Mouse (Mus musculus) urinary bladder, postnatal 4 days (tissue): ENCODE results near the gene Id3.

Experiments used
- DNase-seq, 2 experiments: peaks; one replicate each; pipeline ENCODE4 v3.0.0; 2021 to 2022; ENCODE audit warnings: low spot score in 2 of 2

Id3 gene

GRCm38 (mm10) chr4:136177612-136178474 is 34.5 kb downstream of the Id3 start:
- no peak for DNase-seq

DNA sequence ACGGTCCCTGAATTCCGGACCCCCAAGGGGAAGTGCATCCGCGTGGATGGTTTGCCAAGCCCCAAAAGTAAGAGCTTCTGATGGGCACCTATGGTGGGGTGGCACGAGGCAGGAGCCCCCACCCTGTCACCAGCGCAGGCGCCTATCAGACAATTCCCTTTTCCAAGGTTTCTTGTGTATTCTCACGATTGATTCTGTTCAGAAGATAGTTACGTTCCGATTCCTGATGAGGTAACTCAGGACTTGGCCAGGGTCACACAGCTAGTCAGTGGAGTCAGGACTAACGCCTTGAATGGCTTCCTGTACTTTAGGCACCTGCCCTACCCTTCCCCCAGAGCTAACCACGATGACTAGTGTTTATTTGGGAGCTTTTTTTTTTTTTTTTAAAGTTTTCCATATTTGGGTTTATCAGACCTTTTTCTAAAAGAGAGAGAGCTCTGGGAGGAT is 35.2 kb downstream of the Id3 start:
- no peak for DNase-seq

DNA sequence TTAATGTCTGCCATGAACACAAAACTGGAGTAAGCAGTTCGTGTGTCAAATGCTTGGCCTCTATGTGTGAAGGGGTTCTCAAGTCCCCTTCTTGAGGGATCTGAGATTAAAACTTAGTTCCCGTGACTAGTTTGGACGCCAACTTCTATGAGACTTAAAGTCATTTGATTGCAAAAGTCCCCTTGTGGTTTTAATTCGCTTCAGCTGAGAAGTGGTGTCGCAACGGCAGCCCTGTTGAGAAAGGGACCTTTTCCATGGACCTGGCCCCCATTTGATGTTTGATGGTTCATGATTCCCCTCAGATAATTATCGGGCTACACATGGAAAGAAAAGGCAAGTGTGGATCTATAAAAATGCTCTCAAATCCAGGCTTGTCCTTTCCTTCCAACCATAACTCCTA is 36.2 kb downstream of the Id3 start:
- no peak for DNase-seq

- DNase-seq: peak; percentile 75 to 90
Measured at GRCm38 (mm10) chr4:136179998-136180397, 36.7 kb downstream of the Id3 start.

DNA sequence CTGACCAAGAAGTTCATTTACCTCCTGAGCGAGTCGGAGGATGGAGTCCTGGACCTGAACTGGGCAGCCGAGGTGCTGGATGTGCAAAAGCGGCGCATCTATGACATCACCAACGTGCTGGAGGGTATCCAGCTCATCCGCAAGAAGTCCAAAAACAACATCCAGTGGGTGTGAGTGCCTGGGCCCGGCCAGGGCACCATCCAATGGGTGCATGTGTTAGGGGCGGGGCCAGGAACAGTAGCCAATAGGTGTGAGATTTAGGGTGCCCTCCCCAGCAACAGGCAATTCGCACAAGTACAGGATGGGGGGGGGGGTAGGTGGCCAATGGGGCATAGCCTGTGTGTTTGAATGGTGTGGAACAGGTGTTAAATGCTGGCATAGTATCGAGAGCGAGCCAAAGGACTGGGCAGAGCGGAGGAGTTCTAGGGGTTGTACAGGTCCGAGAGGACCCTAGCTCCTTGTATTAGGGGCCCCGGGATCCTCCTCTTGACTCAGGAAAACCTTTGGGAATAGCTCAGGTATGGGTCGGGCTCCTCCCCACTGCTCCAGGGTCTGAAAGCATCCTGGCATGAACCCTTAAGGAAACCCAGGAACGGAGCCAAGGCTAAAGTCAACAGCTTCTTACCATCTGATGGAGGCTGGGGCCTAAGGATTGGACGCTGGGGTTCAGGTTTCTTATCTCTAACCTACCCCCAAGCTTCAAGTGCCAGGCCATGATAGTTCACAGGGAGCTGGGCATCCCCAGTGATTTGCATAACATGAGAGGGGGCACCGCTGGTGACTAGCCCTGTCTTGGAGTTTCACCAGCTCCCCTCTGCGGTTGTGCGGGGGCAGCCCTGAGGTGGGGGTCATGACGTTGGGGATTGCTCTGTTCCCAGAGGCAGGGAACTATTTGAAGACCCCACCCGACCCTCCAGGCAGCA is 37.4 kb downstream of the Id3 start:
- peak; percentile 76 to 82 for DNase-seq

GRCm38 (mm10) chr4:136181367-136181766 is 38.1 kb downstream of the Id3 start:
- no peak for DNase-seq

DNA sequence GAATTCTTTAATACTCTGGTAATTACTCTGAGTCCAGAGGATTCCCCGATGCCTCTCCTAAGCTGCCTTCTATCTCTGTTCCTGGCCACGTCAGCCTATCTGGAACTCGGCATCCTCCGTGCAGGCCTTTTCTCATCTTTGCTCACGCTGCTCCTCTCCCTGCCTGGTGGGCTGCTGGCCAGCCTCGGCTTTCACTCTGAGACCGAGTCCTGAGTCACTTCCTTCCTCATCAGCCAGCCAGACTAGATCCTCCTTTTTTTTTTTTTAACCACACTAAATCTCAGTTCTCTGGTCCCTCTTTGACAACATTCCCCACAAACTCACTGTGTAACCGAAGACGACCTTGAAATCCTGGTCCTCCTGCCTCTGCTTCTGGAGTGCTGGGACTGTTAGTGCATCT is 42.1 kb downstream of the Id3 start:
- DNase-seq: peak; percentile 65 to 77

DNA sequence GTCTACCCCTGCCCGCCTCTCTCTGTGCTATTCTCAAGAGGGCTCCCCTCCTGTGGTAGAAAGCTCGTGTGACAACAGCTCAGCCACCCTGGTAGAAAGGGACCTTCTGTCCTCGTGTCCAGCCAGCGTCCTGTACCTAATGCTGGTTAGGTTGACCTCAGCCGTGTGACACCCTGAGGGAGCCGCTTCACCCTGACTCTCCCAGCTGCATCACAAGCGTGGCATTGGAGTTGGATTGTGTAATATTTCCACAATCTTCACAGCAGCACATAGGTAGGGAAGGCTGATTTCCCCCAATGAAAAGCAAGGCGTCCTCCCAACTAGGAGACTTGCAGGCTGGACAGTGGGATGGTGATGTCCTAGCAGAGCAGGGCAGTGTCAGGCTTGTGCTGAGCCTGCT is 43.0 kb downstream of the Id3 start:
- DNase-seq: no peak

GRCm38 (mm10) chr4:136186739-136187472 is 43.6 kb downstream of the Id3 start:
- DNase-seq: no peak

- DNase-seq: no peak
Measured at GRCm38 (mm10) chr4:136188973-136189737, 45.9 kb downstream of the Id3 start.

DNA sequence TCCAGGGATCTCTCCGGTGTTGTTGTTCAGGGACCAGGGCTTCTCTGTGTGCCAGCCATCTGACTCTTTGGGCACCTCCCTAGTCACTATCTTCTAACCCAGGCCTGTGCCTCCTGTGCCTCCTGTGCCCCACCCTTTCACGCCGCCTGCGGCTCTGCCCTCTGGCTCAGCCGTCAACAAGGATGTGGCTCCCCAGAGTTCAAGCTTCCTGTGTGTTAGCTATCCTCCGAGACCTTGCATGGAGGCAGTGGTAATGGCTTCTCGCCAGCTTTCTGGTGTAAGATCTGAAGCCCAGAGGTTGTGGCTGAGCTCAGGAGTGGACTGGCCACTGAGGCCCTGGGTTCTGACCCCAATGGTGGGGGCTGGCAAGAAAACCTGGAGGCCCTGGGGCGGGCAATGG is 46.6 kb downstream of the Id3 start:
- DNase-seq: no peak

DNA sequence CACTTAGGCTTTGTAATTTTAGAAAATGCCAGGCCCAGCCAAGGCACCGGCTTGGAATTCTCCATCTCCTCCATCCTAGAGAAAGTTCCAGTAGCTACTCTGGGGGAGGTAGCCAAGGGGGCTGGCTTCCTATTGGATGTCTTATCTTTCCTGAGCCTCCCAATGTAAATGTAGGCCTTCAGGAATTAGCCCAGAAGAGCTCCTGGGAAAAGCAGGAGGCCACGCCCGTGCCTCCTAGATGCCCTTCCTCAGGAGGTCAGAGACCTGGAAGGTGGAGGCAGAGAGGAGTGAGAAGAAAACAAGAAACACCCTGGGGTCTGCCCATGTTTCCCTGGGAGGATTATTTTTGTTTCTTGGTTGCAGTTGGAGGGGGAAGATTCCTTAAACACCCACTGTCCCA is 50.3 kb downstream of the Id3 start:
- DNase-seq: no peak

DNA sequence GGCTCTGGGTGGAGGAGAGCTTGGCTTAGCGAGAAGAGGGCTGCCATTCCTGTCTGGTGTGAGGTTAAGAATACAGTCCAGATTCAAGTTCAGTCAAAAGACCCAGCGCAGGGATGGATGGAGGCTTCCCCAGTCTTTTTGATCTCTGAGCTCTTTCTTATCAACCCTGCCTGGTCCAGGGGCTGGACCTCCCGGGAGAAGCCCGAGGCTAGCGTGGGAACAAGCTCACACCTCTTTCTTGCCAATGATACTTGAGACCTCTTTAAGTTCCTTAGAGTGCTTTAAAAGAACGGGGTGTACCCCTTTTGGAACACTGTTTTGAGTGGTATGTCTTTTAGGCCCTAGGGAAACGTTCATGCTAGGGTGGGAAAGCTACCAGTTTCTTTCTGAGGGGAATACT is 51.7 kb downstream of the Id3 start:
- no peak for DNase-seq
